Mouse (Mus musculus) hindbrain, postnatal 0 days (tissue): ENCODE measurements at regions not wholly inside any gene's neighbourhood (a gene's known extent, or its start where the extent isn't known, plus 50 kb on each side); places are given as distances from the start of the nearest gene placed in this dataset.

Experiments used
- ATAC-seq: fragments of 200-750 bp; cut with Nextera tagmentation; 2 replicates; pipeline ENCODE4 v1.8.0; 2017; ENCODE audit warnings: mild to moderate bottlenecking, moderate TSS enrichment, moderate library complexity
- DNase-seq: peaks from one replicate; pipeline ENCODE4 v3.0.0-alpha.2; 2015; ENCODE audit warnings: low spot score
- H3K27ac ChIP-seq: fragments of 300-500 bp; sonication (generic); 2 replicates; pipeline ENCODE4 v1.5.1; 2014; ENCODE audit warnings: mild to moderate bottlenecking
- H3K27me3 ChIP-seq: fragments of 300-500 bp; sonication (generic); 2 replicates; pipeline ENCODE4 v1.6.1; 2014; ENCODE audit warnings: low read length, mixed read lengths; ENCODE audit not compliant: insufficient read depth
- H3K36me3 ChIP-seq: fragments of 300-500 bp; sonication (generic); 2 replicates; pipeline ENCODE4 v1.6.1; 2014; ENCODE audit warnings: low read length, mixed read lengths; ENCODE audit not compliant: insufficient read depth
- H3K4me1 ChIP-seq: fragments of 300-500 bp; sonication (generic); 2 replicates; pipeline ENCODE4 v1.6.1; 2014; ENCODE audit warnings: antibody characterized with exemption, low read length, mixed read lengths; ENCODE audit not compliant: insufficient read depth
- H3K4me2 ChIP-seq: fragments of 300-500 bp; sonication (generic); 2 replicates; pipeline ENCODE4 v1.6.1; 2014; ENCODE audit warnings: low read depth, mild to moderate bottlenecking, low read length, moderate library complexity, mixed read lengths
- H3K4me3 ChIP-seq: fragments of 300-500 bp; sonication (generic); 2 replicates; pipeline ENCODE4 v1.5.1; 2014; ENCODE audit warnings: low read length
- H3K9ac ChIP-seq: fragments of 300-500 bp; sonication (generic); replicated peaks from 2 replicates; pipeline ENCODE4 v1.6.1; 2014; ENCODE audit warnings: mild to moderate bottlenecking, low read length, moderate library complexity, mixed read lengths
- H3K9me3 ChIP-seq: fragments of 300-500 bp; sonication (generic); 2 replicates; pipeline ENCODE4 v1.6.1; 2016; ENCODE audit warnings: low read length, mixed read lengths
- CTCF ChIP-seq: IDR thresholded peaks from 2 replicates; pipeline ENCODE4 v1.5.1; 2016; ENCODE audit warnings: antibody characterized with exemption, control low read depth, low read depth
- WGBS: fragments of 180-500 bp; shearing (Covaris S2); extraction: QIAGEN DNeasy Blood & Tissue Kit; methylation state at CpG from one replicate; pipeline ENCODE4 v1.1.7; 2014; 5-methylcytosine and 5-hydroxymethylcytosine counted together

GRCm38 (mm10) chr19:23057739-23058501 lies 83.1 kb upstream of the Klf9 start:
- Histone ChIP-seq H3K27ac (peak overlapping the region; percentile 65), H3K4me2 (peak overlapping the region; percentile 56), H3K27me3 (no peaks in the 10 kb centered on the region), H3K9me3 (no peaks in the 10 kb centered on the region), H3K9ac (peak overlapping the region; percentile 28; the same call in 1 of the 2 replicates), H3K4me3 (peak overlapping the region; percentile 26; the same call in 1 of the 2 replicates), H3K4me1 (no peaks in the 10 kb centered on the region), H3K36me3 (no peaks in the 10 kb centered on the region)
- ATAC-seq (peak; percentile 61), DNase-seq (peak; percentile 28)
- peak; percentile 17; the same call in 1 of the 2 replicates for TF ChIP-seq CTCF
- 21% methylated on average over 11 of the region's 11 CpGs for WGBS

- Histone ChIP-seq H3K9ac (no peak overlapping the region), H3K4me2 (no peak overlapping the region), H3K36me3 (no peaks in the 10 kb centered on the region), H3K4me3 (no peak overlapping the region), H3K9me3 (no peaks in the 10 kb centered on the region), H3K27ac (peak overlapping the region; percentile 65; the same call in 1 of the 2 replicates), H3K4me1 (no peaks in the 10 kb centered on the region), H3K27me3 (no peaks in the 10 kb centered on the region)
- WGBS = 28% methylated on average over 4 of the region's 4 CpGs
- no peak for TF ChIP-seq CTCF
- no peak for DNase-seq
- ATAC-seq = no peak
These were observed 82.5 kb upstream of the Klf9 start for GRCm38 (mm10) chr19:23058502-23058900.

- ATAC-seq (no peak), DNase-seq (no peak)
- H3K36me3 ChIP-seq = no peaks in the 10 kb centered on the region
- H3K4me2 ChIP-seq = no peak overlapping the region
- no peaks in the 10 kb centered on the region for H3K27me3 ChIP-seq
- H3K4me3 ChIP-seq = no peak overlapping the region
- H3K9me3 ChIP-seq = no peaks in the 10 kb centered on the region
- TF ChIP-seq CTCF = no peak
- H3K4me1 ChIP-seq = no peaks in the 10 kb centered on the region
- H3K27ac ChIP-seq = no peak overlapping the region
- H3K9ac ChIP-seq = no peak overlapping the region
- 72% methylated on average over 9 of the region's 9 CpGs for WGBS
These were observed 79.9 kb upstream of the Klf9 start for GRCm38 (mm10) chr19:23061081-23061640.

GRCm38 (mm10) chr19:23061906-23062305 lies 79.1 kb upstream of the Klf9 start:
- ATAC-seq (no peak), DNase-seq (no peak)
- Histone ChIP-seq H3K36me3 (no peaks in the 10 kb centered on the region), H3K4me3 (no peak overlapping the region), H3K27ac (no peak overlapping the region), H3K27me3 (no peaks in the 10 kb centered on the region), H3K4me2 (no peak overlapping the region), H3K9me3 (no peaks in the 10 kb centered on the region), H3K9ac (no peak overlapping the region), H3K4me1 (no peaks in the 10 kb centered on the region)
- 84% methylated on average over 2 of the region's 2 CpGs for WGBS
- TF ChIP-seq CTCF = no peak

GRCm38 (mm10) chr19:23062851-23063250 lies 78.2 kb upstream of the Klf9 start:
- DNase-seq (no peak), ATAC-seq (no peak)
- WGBS = 84% methylated on average over 5 of the region's 5 CpGs
- H3K27ac ChIP-seq = no peak overlapping the region
- no peak overlapping the region for H3K9ac ChIP-seq
- no peaks in the 10 kb centered on the region for H3K4me1 ChIP-seq
- no peaks in the 10 kb centered on the region for H3K9me3 ChIP-seq
- TF ChIP-seq CTCF = no peak
- H3K4me3 ChIP-seq = no peak overlapping the region
- no peaks in the 10 kb centered on the region for H3K27me3 ChIP-seq
- no peak overlapping the region for H3K4me2 ChIP-seq
- H3K36me3 ChIP-seq = no peaks in the 10 kb centered on the region

- DNase-seq (no peak), ATAC-seq (no peak)
- Histone ChIP-seq H3K27me3 (no peaks in the 10 kb centered on the region), H3K9me3 (no peaks in the 10 kb centered on the region), H3K4me2 (no peak overlapping the region), H3K27ac (no peak overlapping the region), H3K9ac (no peak overlapping the region), H3K36me3 (no peaks in the 10 kb centered on the region), H3K4me3 (no peak overlapping the region), H3K4me1 (no peaks in the 10 kb centered on the region)
- TF ChIP-seq CTCF = no peak
- 85% methylated on average over 5 of the region's 5 CpGs for WGBS
These were observed 75.5 kb upstream of the Klf9 start for GRCm38 (mm10) chr19:23065548-23065947.

- Histone ChIP-seq H3K4me3 (no peak overlapping the region), H3K4me1 (no peaks in the 10 kb centered on the region), H3K4me2 (no peak overlapping the region), H3K27ac (no peak overlapping the region), H3K9ac (no peak overlapping the region), H3K27me3 (no peaks in the 10 kb centered on the region), H3K36me3 (no peaks in the 10 kb centered on the region), H3K9me3 (no peaks in the 10 kb centered on the region)
- WGBS = 97% methylated on average over 2 of the region's 2 CpGs
- DNase-seq (no peak), ATAC-seq (no peak)
- TF ChIP-seq CTCF = no peak
These were observed 74.3 kb upstream of the Klf9 start for GRCm38 (mm10) chr19:23066726-23067125.
